Mouse (Mus musculus): ENCODE measurements around the gene Cxcl17. TPM values are rescaled to one million over a fixed set of nuclear protein-coding genes. Genes with fewer than 3 reads are reported as not detected.
"Not testable (repeated sequence)": the region's sequence is repeated elsewhere in the genome, so short reads cannot be mapped to it uniquely, and the experiment has no call there.

The Cxcl17 gene
- total RNA-seq, 2 experiments from 2014 or later = not detected

DNA sequence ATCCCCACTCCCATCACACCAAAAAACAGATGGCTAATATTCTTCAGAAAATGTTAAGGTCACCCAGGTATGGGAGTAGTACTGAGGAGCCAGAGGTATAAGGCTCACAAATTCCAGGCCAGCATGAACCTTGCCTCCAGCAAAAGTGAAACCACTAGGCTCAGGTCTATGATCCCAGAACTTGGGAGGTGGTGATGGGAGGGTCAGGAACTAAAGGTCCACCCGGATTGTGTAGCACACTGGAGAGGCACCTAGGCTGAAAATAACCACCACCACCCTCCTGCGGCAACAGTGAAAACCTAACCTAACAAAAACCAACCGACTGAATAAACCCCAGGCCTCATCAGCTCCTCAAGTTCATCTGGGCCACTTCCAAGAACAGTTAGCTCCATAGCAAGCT lies 15.6 kb upstream of the Cxcl17 start:
- ATAC-seq (replicated peaks; ENCODE audit: low FRiP score, low TSS enrichment, poor library complexity, severe bottlenecking) = no peak

DNA sequence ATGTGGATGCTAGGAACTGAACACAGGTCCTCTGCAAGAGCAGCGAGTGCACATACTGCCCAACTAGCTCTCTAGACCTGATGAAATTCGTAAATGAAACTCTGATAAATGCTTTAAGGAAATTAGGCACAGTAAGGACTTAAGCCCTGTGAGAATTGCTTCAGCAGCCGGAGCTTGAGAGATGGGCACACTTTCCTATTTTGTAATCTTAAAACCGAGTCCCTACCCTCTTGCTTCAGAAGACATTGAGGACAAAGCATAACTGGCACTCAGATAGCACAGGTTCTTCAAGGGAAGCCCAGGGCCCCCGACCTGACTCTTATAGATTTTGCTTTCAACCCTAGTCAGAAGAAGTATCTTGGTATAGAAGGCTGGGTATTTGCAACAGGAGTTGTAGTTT lies 14.5 kb upstream of the Cxcl17 start:
- no peak for ATAC-seq (replicated peaks; ENCODE audit: low FRiP score, low TSS enrichment, poor library complexity, severe bottlenecking)

DNA sequence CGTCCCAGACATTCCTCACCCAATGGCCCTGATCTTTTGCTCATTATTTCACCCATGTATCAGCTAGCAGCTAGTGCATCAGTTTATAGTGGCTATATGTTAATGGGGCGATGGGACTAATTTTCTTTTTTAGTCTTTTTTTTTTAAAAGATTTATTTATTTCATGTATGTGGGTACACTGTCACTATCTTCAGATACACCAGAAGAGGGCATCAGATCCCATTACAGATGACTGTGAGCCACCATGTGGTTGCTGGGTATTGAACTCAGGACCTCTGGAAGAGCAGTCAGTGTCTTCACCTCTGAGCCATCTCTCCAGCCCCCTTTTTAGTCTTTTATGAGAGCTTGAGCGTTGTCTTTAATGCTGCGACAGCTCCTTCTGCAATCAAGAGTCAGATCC lies 13.7 kb upstream of the Cxcl17 start:
- ATAC-seq (replicated peaks; ENCODE audit: low FRiP score, low TSS enrichment, poor library complexity, severe bottlenecking) = not testable (repeated sequence)

DNA sequence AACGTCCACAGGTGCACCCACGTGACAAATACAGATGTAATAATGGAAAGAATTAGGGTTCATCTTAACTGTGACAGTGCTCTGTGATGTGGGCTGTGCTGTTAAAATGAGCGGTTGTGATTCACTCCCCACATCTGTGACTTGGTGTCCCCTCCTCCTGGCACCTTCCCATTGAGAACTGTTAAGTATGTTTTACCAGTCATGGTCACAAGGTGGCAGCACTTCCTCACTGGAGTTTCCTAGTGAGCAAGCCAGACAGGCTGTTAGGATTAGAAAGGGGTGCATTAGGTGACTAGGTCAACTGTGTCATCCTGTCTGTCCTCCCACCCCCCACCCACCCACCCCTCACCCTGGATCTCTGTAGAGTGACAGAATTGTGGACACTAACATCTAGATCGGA lies 11.7 kb upstream of the Cxcl17 start:
- peak; percentile 73 for ATAC-seq (replicated peaks; ENCODE audit: low FRiP score, low TSS enrichment, poor library complexity, severe bottlenecking)

DNA sequence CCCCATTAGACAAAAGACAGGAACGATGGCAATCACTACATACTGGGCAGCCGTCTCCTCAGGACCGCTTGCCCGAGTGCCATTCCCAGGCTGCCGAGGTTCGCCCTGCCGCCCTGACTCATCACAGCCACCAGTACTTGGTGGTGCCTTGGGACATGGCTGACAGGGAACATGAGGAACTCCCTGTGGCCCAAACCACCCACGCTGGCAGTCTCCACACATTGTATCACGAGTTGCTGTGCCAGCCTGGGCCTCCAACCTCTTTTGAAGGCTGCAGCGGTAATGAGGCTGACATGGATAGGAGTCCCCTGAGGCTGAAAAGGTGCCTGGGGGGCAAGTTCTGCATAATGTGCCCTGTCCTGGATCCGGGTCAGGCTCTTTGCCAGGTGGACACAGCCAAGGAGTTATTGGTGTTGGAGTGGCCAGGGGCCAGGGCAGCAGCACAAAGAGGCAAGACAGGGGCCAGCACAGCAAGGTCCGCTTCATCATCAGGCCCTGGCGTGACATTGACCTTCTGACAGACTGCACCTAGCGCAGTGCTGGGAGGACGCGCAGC lies 9.7 kb upstream of the Cxcl17 start:
- no peak for ATAC-seq (replicated peaks; ENCODE audit: low FRiP score, low TSS enrichment, poor library complexity, severe bottlenecking)

DNA sequence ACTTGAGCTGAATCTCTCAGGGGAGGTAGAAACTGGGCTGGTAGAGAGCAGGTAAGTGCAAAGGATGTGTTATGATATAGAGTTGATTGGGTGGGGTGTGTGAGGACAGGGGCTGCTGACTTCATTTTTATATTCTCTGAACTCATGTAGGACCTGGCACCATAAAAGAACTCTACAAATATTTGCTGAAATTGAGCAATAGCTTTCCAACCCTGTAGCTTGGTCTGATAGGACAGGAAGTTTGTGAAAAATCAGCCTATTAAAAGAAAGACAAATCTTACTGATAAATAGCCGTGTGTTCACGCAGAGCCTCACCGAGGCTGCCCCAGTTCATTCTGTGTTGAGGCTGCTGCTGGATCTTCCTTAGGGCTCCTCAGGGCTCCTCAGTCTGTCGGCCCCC lies 7.3 kb upstream of the Cxcl17 start:
- no peak for ATAC-seq (replicated peaks; ENCODE audit: low FRiP score, low TSS enrichment, poor library complexity, severe bottlenecking)

DNA sequence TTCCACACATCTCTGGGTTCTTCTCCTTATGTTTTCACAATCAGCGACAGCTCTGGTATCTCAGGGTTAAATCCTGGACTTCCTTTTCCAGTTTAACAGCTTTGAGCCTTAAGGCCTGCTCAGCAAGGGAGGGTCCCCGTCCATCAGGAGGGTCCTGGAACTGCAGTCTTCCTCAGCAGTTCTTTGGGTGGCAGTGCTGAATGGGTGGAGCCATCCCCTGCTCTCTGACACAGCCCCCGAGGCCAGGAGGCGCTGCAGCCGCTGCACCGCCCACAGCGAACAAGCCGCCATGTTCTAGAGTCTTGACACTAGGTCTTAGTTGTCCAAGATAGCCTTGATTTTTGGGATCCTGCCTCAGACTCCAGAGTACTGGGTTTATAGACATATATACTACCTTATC lies 6.8 kb upstream of the Cxcl17 start:
- no peak for ATAC-seq (replicated peaks; ENCODE audit: low FRiP score, low TSS enrichment, poor library complexity, severe bottlenecking)

DNA sequence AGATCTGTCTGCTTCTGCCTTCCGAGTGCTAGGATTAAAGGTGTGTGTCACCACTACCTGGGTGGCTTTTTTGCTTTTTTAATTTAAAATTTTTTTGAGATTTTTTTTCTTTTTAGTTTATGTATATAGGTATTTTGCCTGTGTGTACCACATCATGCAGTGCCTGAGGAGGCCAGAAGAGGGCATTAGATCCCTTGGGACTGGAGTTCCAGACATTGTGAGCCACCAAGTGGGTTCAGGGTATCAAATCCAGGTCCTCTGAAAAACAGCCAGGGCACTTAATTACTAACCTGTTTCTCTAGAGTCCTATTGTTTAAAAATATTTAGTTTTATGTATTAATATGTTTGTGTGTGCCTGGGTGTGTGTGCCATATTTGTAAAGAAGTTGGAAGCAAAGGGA lies 4.9 kb upstream of the Cxcl17 start:
- no peak for ATAC-seq (replicated peaks; ENCODE audit: low FRiP score, low TSS enrichment, poor library complexity, severe bottlenecking)

DNA sequence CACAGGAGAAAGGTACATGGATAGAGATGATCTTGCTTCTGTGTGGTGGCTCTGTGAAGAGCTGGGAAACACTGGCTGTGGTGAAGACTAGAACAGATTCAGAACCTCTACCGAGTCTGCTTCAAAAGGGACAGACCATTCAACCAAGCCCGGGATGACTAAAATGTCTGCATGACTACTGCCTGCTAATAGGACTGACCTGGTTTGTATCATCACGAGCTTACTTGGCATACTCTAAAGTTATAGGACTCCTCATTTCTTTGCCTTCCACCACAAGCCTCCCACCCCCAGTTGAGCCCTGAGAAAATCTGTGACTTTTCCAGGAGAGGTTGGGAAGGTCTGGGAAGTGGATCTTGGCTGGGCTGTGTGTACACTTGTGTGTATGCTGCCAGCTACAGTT lies 825 bp downstream of the Cxcl17 start:
- ATAC-seq (replicated peaks; ENCODE audit: low FRiP score, low TSS enrichment, poor library complexity, severe bottlenecking) = no peak

DNA sequence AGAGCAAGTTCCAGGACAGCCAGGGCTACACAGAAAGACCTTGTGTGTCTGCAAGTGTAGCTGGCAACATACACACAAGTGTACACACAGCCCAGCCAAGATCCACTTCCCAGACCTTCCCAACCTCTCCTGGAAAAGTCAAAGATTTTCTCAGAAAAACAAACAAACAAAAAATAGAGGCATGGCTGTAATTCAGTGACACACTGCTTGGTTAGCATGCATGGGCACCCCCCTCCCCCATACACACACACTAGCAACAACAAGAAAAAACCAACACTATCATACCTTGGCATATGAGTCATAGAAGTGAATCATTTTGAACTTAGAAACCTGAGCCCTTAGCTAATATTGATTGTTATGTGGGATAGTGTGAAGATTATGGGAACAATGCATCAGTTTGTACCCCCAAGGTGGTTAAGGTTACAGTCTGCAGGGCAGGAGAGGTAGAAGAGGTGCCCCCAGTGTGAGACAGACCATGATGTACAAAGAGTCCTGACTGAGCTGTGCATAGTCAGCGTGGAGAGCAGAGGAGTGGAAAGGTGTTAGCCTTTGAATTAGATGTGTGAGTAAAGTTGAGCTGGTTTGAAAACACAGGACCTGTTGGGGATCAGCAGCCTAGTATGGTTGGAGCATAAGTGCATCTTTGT lies 1.6 kb downstream of the Cxcl17 start:
- ATAC-seq (replicated peaks; ENCODE audit: low FRiP score, low TSS enrichment, poor library complexity, severe bottlenecking) = no peak

DNA sequence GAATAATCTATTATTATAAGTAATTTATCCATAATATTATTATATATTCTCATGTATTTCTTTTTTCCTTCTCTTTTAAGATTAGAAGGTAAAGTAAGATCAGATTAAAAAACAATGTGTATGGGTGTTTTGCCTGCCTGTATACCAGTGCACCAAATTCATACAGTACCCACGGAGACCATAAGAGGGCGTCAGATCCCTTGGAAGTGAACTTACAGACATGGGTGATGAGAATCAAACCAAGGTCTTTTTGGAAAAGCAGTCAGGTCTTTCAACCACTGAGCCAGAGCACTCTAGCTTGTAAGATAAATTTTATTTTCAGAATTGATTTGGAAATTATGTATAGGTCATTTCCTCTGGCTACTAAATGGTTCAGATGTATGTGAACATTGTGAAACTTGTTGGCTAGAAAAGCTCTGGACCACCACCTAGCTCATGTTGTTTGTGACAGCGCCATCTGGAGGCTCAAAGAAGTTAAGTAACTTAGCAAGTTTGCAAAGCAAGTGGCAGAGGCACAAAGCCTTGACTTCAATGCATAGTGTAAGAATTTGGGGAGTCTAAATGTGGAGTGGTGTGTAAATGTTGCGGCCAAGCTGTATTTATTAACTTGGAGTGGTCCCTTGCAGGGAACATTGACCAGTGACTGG lies 3.4 kb downstream of the Cxcl17 start:
- ATAC-seq (replicated peaks; ENCODE audit: low FRiP score, low TSS enrichment, poor library complexity, severe bottlenecking) = peak; percentile 59

DNA sequence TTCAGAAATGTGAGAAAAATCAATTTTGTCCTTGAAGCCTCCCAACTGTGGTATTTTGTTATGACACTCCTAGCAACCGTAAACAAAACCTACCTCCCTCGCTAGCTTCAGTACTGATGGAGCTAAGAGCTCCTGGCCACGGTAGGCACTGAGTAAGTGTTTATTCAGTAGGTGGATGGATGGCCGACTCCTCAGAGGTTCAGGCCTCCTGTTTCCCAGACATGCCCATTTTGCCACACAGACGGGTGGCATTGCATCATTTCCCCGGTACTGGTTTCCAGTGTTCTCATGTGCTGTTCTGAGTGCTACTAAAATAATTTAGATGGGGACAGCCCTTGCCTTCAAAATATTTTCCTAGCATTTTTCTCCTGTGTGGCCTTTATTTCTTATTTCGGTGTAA lies 6.2 kb downstream of the Cxcl17 start:
- no peak for ATAC-seq (replicated peaks; ENCODE audit: low FRiP score, low TSS enrichment, poor library complexity, severe bottlenecking)

DNA sequence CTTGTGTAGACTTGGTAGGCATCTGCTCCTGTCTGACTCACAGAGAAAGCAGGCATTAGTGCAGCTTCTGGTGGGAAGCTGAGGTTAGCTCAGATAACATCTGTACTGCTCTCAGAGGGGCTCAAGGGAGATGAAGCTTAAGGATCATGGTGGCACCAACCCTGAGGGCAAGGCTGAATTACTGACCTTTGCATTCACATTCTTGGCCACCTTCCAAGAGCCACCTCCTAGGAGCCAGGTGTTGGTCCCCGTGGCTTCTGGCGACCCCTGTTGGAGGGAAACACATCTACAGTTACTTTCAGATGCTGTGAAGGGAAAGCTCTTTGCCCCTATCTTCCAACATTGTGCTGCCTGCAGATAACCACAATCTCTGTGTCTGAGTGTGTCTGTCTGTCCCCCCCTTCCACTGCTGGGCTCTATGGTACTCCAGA lies 10.0 kb downstream of the Cxcl17 start:
- ATAC-seq (replicated peaks; ENCODE audit: low FRiP score, low TSS enrichment, poor library complexity, severe bottlenecking) = peak; percentile 90

DNA sequence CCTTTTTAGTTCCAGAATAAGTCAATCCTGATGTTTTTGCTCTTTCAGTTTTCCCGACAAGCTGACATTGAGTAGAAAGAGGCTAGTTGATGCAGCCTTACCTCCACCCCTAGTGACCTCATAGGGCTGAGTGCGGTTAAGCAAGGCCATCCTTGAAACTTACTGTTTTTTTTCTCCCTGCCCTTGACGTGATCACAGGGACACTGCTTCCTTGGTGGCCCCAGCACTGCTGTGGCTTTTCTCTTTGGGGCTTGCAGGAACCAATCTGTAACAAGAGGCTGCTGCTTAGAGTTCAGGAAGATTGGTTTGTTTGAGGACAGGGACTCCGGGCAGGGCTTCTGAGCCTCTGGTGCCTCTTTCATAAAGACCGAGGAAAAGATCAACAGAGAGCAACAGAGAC lies 10.7 kb downstream of the Cxcl17 start:
- no peak for ATAC-seq (replicated peaks; ENCODE audit: low FRiP score, low TSS enrichment, poor library complexity, severe bottlenecking)

DNA sequence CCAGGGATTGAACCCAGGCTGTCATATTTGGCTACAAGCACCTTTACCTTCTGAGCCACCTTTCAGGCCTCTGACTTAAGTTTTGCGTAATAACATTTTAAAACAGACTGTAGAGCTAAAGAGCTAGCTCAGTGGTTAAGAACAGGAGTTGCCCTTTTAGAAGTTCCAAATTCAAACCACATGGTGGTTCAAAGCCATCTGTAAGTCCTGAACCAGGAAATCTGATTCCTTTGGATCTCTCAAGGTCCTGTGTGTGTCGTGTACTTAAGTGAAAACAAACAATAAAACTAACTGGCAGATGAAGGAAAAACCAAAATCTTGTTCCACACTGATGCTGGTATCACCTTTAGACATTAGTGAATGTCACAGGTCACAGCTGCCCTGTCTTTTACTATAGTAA lies 11.1 kb downstream of the Cxcl17 start:
- no peak for ATAC-seq (replicated peaks; ENCODE audit: low FRiP score, low TSS enrichment, poor library complexity, severe bottlenecking)

DNA sequence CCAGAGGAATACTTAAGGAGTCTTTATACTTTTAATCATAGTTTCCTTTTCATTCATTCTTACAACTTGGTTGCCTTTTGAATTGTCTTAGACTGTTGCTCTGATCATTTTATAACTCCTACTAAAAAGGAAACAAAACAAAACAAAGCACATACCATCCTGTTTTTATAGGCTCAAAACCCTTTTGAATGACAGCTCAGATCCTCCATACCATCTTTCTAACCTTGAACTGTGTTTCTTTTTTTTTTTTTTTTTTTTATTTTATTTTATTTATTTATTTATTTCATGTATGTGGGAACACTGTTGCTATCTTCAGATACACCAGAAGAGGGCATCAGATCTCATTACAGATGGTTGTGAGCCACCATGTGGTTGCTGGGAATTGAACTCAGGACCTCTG lies 13.7 kb downstream of the Cxcl17 start:
- ATAC-seq (replicated peaks; ENCODE audit: low FRiP score, low TSS enrichment, poor library complexity, severe bottlenecking) = not testable (repeated sequence)

DNA sequence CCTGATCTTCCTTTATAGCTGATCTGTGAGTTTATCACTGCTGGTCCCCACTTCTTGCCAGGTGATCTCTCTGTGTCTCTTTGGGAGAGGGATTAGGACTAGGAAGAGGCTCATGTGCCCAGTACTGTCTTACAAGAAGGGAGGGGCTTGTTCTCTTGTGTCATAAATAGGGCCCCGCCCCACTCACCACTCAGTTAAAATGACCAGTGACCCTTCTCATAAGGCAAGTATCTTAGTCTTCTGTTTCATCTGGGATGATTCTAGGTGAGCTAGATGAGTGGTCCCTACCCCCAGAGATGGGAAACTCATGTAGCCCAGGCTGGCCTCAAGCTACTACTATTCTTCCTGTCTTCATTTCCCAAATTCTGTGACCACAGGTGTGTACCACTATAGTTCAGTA lies 14.1 kb downstream of the Cxcl17 start, which contains the start of gene Lipe:
Gene Lipe, minus strand, starts transcription at position 101 of the 400 bp plus-strand sequence.
- no peak for ATAC-seq (replicated peaks; ENCODE audit: low FRiP score, low TSS enrichment, poor library complexity, severe bottlenecking)

DNA sequence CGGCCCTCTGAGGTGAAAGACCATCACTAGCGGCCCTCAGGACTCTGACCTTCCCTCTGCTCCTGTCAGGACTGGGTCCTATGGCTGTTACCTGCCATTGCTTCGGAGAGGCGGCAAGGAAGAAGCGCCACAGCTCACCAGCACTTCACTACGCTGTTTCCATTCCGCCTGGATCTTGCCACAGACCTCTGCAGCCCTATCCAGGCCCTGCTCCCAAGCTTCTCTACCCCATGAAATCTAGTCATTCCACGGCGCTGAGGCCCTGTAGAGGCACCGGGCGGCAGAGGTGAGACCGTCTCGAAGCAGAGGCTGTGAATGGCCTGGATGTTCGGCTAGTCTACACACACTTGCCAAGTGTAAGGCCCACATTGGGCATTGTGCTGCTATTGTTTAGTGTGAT lies 16.1 kb downstream of the Cxcl17 start:
- ATAC-seq (replicated peaks; ENCODE audit: low FRiP score, low TSS enrichment, poor library complexity, severe bottlenecking) = no peak

DNA sequence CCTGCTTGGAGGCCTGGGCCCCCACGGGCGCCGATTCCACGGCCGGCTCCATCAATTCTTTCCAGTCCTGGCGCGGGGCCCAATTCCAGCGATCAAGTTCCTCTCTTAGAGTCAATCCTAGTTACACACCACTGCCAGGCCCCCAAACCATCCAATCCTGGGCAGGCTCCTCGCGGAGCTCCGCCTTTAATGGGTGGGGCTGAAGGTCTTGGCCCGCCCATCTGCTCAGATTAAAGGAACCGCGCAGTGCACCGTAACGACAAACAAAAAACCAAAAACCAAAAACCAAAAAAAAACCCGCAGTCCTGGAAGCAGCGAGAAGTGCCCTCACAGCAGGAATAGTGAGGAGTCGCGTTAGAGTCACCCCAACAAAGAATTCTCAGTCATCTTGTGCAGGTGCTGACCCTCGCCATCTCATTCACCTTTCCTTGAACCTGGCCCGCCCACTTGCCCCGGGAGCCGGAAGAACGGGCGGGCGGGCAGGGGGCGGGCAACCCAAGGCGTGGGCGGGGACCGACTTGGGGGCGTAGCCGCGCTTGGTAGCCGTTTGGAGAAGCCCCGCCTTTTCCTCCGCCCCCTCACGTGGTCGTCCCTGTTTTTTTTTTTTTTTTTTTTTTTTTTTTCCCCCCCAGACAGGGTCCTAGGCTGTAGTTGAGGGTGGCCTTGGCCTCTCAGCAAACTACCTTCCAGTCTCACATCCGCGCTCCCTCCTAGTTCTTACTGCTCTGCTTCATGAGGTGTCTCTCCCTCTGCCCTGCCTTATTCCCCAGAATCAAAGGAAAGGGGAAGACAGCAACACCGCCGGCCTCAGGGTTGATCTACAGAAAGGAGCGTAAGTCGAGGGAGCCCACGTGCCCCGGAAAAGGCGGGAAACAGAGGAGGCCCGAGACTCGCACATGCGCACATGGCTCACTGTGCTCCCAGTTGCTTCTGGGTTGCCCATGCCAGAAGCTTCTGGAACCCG lies 16.8 kb downstream of the Cxcl17 start:
- ATAC-seq (replicated peaks; ENCODE audit: low FRiP score, low TSS enrichment, poor library complexity, severe bottlenecking) = peak; percentile 93

DNA sequence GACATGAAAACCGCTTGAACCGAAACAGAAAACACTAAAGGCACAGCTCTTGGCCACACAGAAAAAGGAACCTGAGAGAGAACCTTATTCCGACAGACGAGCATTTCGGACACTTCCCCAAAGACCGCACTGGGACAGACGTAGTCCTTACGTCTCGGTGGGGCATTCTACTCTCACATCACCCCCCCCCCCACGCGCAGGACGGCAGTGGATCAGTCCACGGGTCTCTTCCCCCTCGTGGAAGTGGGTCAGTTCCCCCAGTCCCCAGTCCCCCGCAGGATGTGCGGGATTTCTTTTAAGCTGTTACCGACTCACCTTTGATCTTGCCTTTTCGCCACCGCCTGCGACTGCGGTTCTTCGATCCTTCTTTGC lies 17.5 kb downstream of the Cxcl17 start:
- ATAC-seq (replicated peaks; ENCODE audit: low FRiP score, low TSS enrichment, poor library complexity, severe bottlenecking) = peak; percentile 3; the same call in 1 of the 2 replicates

Data from megakaryocyte-erythroid progenitor cell, adult 5-6 weeks (primary cell).